Mouse (Mus musculus) stomach, postnatal 0 days (tissue): ENCODE results near the gene Arpc4. TPM values are rescaled to one million over a fixed set of nuclear protein-coding genes. Genes with fewer than 3 reads are reported as not detected.

Experiments
- ATAC-seq: fragments of 200-750 bp; cut with Nextera tagmentation; 2 replicates; pipeline ENCODE4 v1.8.0; 2017; ENCODE audit not compliant: low FRiP score, low TSS enrichment
- DNase-seq: peaks from one replicate; pipeline ENCODE4 v3.0.0-alpha.2; 2016; ENCODE audit warnings: low spot score
- H3K27ac ChIP-seq: fragments of 300-500 bp; sonication (generic); replicated peaks from 2 replicates; pipeline ENCODE4 v1.5.1; 2014; ENCODE audit warnings: mild to moderate bottlenecking, control low read depth
- H3K27me3 ChIP-seq: fragments of 300-500 bp; sonication (generic); 2 replicates; pipeline ENCODE4 v1.6.1; 2014; ENCODE audit warnings: low read length; ENCODE audit not compliant: control insufficient read depth, insufficient read depth
- H3K36me3 ChIP-seq: fragments of 300-500 bp; sonication (generic); 2 replicates; pipeline ENCODE4 v1.6.1; 2014; ENCODE audit warnings: low read length, mixed read lengths; ENCODE audit not compliant: control insufficient read depth, insufficient read depth
- H3K4me1 ChIP-seq: fragments of 300-500 bp; sonication (generic); replicated peaks from 2 replicates; pipeline ENCODE4 v1.6.1; 2014; ENCODE audit warnings: antibody characterized with exemption; ENCODE audit not compliant: control insufficient read depth, insufficient read depth
- H3K4me2 ChIP-seq: fragments of 300-500 bp; sonication (generic); replicated peaks from 2 replicates; pipeline ENCODE4 v1.6.1; 2014; ENCODE audit warnings: low read depth, mild to moderate bottlenecking, control low read depth, moderate library complexity
- H3K4me3 ChIP-seq: fragments of 300-500 bp; sonication (generic); 2 replicates; pipeline ENCODE4 v1.5.1; 2014; ENCODE audit warnings: low read depth, low read length, control low read depth
- H3K9ac ChIP-seq: fragments of 300-500 bp; sonication (generic); 2 replicates; pipeline ENCODE4 v1.6.1; 2014; ENCODE audit warnings: mild to moderate bottlenecking, low read length, control low read depth, mixed read lengths
- H3K9me3 ChIP-seq: fragments of 300-500 bp; sonication (generic); 2 replicates; pipeline ENCODE4 v1.6.1; 2016; ENCODE audit warnings: low read length; ENCODE audit not compliant: control insufficient read depth
- CTCF ChIP-seq: IDR thresholded peaks from 2 replicates; pipeline ENCODE4 v1.5.1; 2016; ENCODE audit warnings: antibody characterized with exemption, low read depth, mild to moderate bottlenecking, moderate library complexity
- EP300 ChIP-seq: optimal IDR thresholded peaks from 2 replicates; pipeline ENCODE3; 2016; ENCODE audit warnings: antibody characterized with exemption
- WGBS: fragments of 180-500 bp; shearing (Covaris S2); extraction: QIAGEN DNeasy Blood & Tissue Kit; methylation state at CpG from one replicate; pipeline ENCODE4 v1.1.7; 2014; 5-methylcytosine and 5-hydroxymethylcytosine counted together
- polyA plus RNA-seq: library from polyadenylated mRNA; unstranded; fragments of >200 nt; fragmentation: Nextera tagmentation; extraction: Ambion mirVana; gene quantifications from 2 replicates; pipeline ENCODE4 v1.2.1, GENCODE M21; 2015

The Arpc4 gene
- polyA plus RNA-seq, 1 experiment from 2014 or later: 314 TPM

GRCm38 (mm10) chr6:113379246-113379645 is 1.3 kb downstream of the Arpc4 start:
- Histone ChIP-seq H3K4me1 (peaks cover 2% of the 10 kb centered on the region; the same call in 1 of the 2 replicates), H3K27me3 (no peaks in the 10 kb centered on the region), H3K4me3 (peak overlapping the region; percentile 98), H3K36me3 (peaks cover 22% of the 10 kb centered on the region), H3K9me3 (no peaks in the 10 kb centered on the region), H3K4me2 (peak overlapping the region; percentile 82), H3K9ac (0 out of 2 replicates have a peak overlapping the region, but pooled peaks have one; percentile 98), H3K27ac (no peak overlapping the region)
- 63% methylated on average over 6 of the region's 6 CpGs for WGBS
- TF ChIP-seq CTCF (no peak), EP300 (no peak)
- ATAC-seq (no peak), DNase-seq (no peak)

- H3K9me3 ChIP-seq: no peaks in the 10 kb centered on the region
- no peak overlapping the region for H3K27ac ChIP-seq
- no peak overlapping the region for H3K4me2 ChIP-seq
- no peak overlapping the region for H3K9ac ChIP-seq
- TF ChIP-seq EP300: no peak
- TF ChIP-seq CTCF: peak; percentile 31; the same call in 1 of the 2 replicates
- no peaks in the 10 kb centered on the region for H3K27me3 ChIP-seq
- DNase-seq (no peak), ATAC-seq (no peak)
- peaks cover 2% of the 10 kb centered on the region; the same call in 1 of the 2 replicates for H3K4me1 ChIP-seq
- H3K36me3 ChIP-seq: peaks cover 23% of the 10 kb centered on the region
- WGBS: 93% methylated on average over 11 of the region's 11 CpGs
- H3K4me3 ChIP-seq: no peak overlapping the region
These were observed 2.6 kb downstream of the Arpc4 start for GRCm38 (mm10) chr6:113380480-113380879.

- no peak overlapping the region for H3K4me2 ChIP-seq
- H3K4me1 ChIP-seq: no peaks in the 10 kb centered on the region
- DNase-seq (no peak), ATAC-seq (no peak)
- no peaks in the 10 kb centered on the region for H3K27me3 ChIP-seq
- TF ChIP-seq EP300: no peak
- no peak overlapping the region for H3K9ac ChIP-seq
- no peaks in the 10 kb centered on the region for H3K9me3 ChIP-seq
- H3K4me3 ChIP-seq: no peak overlapping the region
- H3K36me3 ChIP-seq: peaks cover 45% of the 10 kb centered on the region
- WGBS: 95% methylated on average over 8 of the region's 8 CpGs
- H3K27ac ChIP-seq: no peak overlapping the region
These were observed 6.5 kb downstream of the Arpc4 start for GRCm38 (mm10) chr6:113384351-113384927.

- H3K9ac ChIP-seq: no peak overlapping the region
- no peaks in the 10 kb centered on the region for H3K9me3 ChIP-seq
- TF ChIP-seq EP300: no peak
- no peak for TF ChIP-seq CTCF
- DNase-seq (no peak), ATAC-seq (no peak)
- WGBS: 71% methylated on average over 11 of the region's 11 CpGs
- no peaks in the 10 kb centered on the region for H3K4me1 ChIP-seq
- no peaks in the 10 kb centered on the region for H3K27me3 ChIP-seq
- no peak overlapping the region for H3K4me3 ChIP-seq
- peaks cover 49% of the 10 kb centered on the region for H3K36me3 ChIP-seq
- H3K4me2 ChIP-seq: no peak overlapping the region
- H3K27ac ChIP-seq: 0 out of 2 replicates have a peak overlapping the region, but pooled peaks have one; percentile 18
These were observed 7.3 kb downstream of the Arpc4 start for GRCm38 (mm10) chr6:113385160-113385714.

- TF ChIP-seq EP300 (no peak), CTCF (no peak)
- WGBS: 47% methylated on average over 3 of the region's 3 CpGs
- H3K4me3 ChIP-seq: no peak overlapping the region
- DNase-seq (no peak), ATAC-seq (no peak)
- H3K4me2 ChIP-seq: no peak overlapping the region
- H3K36me3 ChIP-seq: peaks cover 46% of the 10 kb centered on the region
- H3K27ac ChIP-seq: no peak overlapping the region
- H3K27me3 ChIP-seq: no peaks in the 10 kb centered on the region
- no peaks in the 10 kb centered on the region for H3K4me1 ChIP-seq
- no peaks in the 10 kb centered on the region for H3K9me3 ChIP-seq
- H3K9ac ChIP-seq: no peak overlapping the region
These were observed 8.1 kb downstream of the Arpc4 start for GRCm38 (mm10) chr6:113386025-113386424.

GRCm38 (mm10) chr6:113388960-113389359 is 11.0 kb downstream of the Arpc4 start, which contains the start of gene Ttll3:
Gene Ttll3, plus strand, starts transcription at chr6:113389260.
- Histone ChIP-seq H3K27ac (no peak within 1 kb of the TSS), H3K36me3 (peaks cover 34% of the 10 kb centered on the region), H3K9me3 (no peaks in the 10 kb centered on the region), H3K4me1 (peaks cover 3% of the 10 kb centered on the region; the same call in 1 of the 2 replicates), H3K4me3 (no peak within 1 kb of the TSS), H3K4me2 (no peak within 1 kb of the TSS), H3K27me3 (no peaks in the 10 kb centered on the region), H3K9ac (no peak within 1 kb of the TSS)
- 60% methylated on average over 8 of the region's 8 CpGs for WGBS
- no peak for DNase-seq
- TF ChIP-seq CTCF (no peak), EP300 (no peak)
- no peak for ATAC-seq
